In genomic region chr2:92431611-92432179, GRCm38 (mm10) we compare ENCODE assay signal across 8 mouse cellular contexts. TPM values are rescaled to one million over a fixed set of nuclear protein-coding genes. Genes with fewer than 3 reads are reported as not detected.
DNase-seq lines count a peak whose midpoint lies in the region; ATAC-seq and TF ChIP-seq lines count a peak whose summit lies in the region.

No protein-coding gene starts in this region.

- peak overlapping the region; percentile 60; the same call in 1 of the 2 replicates for H3K27ac ChIP-seq in heart, embryonic 12.5 days (ENCODE audit: poor library complexity, severe bottlenecking)
- H3K27ac ChIP-seq in forebrain, embryonic 14.5 days (ENCODE audit: low read depth, low read length), result peak overlapping the region; percentile 82
- no peak overlapping the region for H3K27ac ChIP-seq in liver, embryonic 14.5 days

- peak overlapping the region; percentile 88 for H3K4me3 ChIP-seq in heart, embryonic 12.5 days
- H3K4me3 ChIP-seq in G1E (ENCODE audit: low read depth, low read length), result peak overlapping the region; percentile 92
- peak overlapping the region; percentile 69 for H3K4me3 ChIP-seq in forebrain, embryonic 14.5 days (ENCODE audit: low read depth, low read length)
- peak overlapping the region; percentile 49 to 61 for H3K4me3 ChIP-seq in liver, embryonic 14.5 days (ENCODE audit: insufficient read depth in 1 of 2, low read depth in 2 of 2, low read length in 2 of 2)

- no peak for TF ChIP-seq CTCF in G1E (IDR thresholded peaks at IDR 0.05; ENCODE audit: low read depth, low read length)
- TF ChIP-seq CTCF in liver, embryonic 14.5 days (IDR thresholded peaks at IDR 0.05; ENCODE audit: low read depth), result no peak; the same call in 1 of the 2 replicates

- H3K36me3 ChIP-seq in heart, embryonic 12.5 days, result 0 out of 2 replicates have a peak, but pooled peaks cover under 1% of the 10 kb centered on the region
- peaks cover 52% of the 10 kb centered on the region for H3K36me3 ChIP-seq in G1E (replicated peaks)
- H3K36me3 ChIP-seq in forebrain, embryonic 14.5 days (ENCODE audit: control insufficient read depth, insufficient read depth, low read length), result no peaks in the 10 kb centered on the region
- no peaks in the 10 kb centered on the region for H3K36me3 ChIP-seq in liver, embryonic 14.5 days (replicated peaks; ENCODE audit: control insufficient read depth, insufficient read depth, low read depth)

- TF ChIP-seq EP300 in liver, embryonic 14.5 days (IDR thresholded peaks at IDR 0.05; ENCODE audit: low read depth), result no peak

- H3K9ac ChIP-seq in heart, embryonic 12.5 days, result peak overlapping the region; percentile 91
- H3K9ac ChIP-seq in forebrain, embryonic 14.5 days (ENCODE audit: low read length), result peak overlapping the region; percentile 78
- peak overlapping the region; percentile 35 for H3K9ac ChIP-seq in liver, embryonic 14.5 days (replicated peaks)

- peak overlapping the region; percentile 89 for H3K4me2 ChIP-seq in heart, embryonic 12.5 days
- peak overlapping the region; percentile 89 for H3K4me2 ChIP-seq in forebrain, embryonic 14.5 days (ENCODE audit: low read length)
- H3K4me2 ChIP-seq in liver, embryonic 14.5 days (ENCODE audit: low read depth), result peak overlapping the region; percentile 84

- no peak for ATAC-seq in heart, embryonic 12.5 days (ENCODE audit: insufficient number of reproducible peaks, low FRiP score)
- ATAC-seq in G1E (ENCODE audit: extremely low read depth, insufficient number of reproducible peaks, low FRiP score, poor library complexity, severe bottlenecking), result no peak
- no peak for ATAC-seq in forebrain, embryonic 14.5 days
- ATAC-seq in liver, embryonic 14.5 days (ENCODE audit: insufficient read depth), result no peak

- 34% methylated on average over 11 of the region's 11 CpGs for WGBS in heart, embryonic 12.5 days
- 30% methylated on average over 11 of the region's 11 CpGs for WGBS in forebrain, embryonic 14.5 days
- 47% methylated on average over 11 of the region's 11 CpGs for WGBS in liver, embryonic 14.5 days (ENCODE audit: insufficient replicate concordance)

- H3K27me3 ChIP-seq in heart, embryonic 12.5 days (replicated peaks), result no peaks in the 10 kb centered on the region
- no peaks in the 10 kb centered on the region; the same call in 1 of the 2 replicates for H3K27me3 ChIP-seq in G1E (ENCODE audit: insufficient read depth, low read length)
- H3K27me3 ChIP-seq in forebrain, embryonic 14.5 days (replicated peaks; ENCODE audit: control insufficient read depth, insufficient read depth, low read length), result 0 out of 2 replicates have a peak, but pooled peaks cover 4% of the 10 kb centered on the region
- H3K27me3 ChIP-seq in liver, embryonic 14.5 days (ENCODE audit: control insufficient read depth, insufficient read depth, low read length), result no peaks in the 10 kb centered on the region

- peaks cover 68% of the 10 kb centered on the region for H3K4me1 ChIP-seq in heart, embryonic 12.5 days (replicated peaks)
- H3K4me1 ChIP-seq in G1E (ENCODE audit: insufficient read depth, low read depth, low read length), result peaks cover 73% of the 10 kb centered on the region
- H3K4me1 ChIP-seq in forebrain, embryonic 14.5 days (ENCODE audit: control insufficient read depth, insufficient read depth, low read length), result peaks cover 35% of the 10 kb centered on the region
- H3K4me1 ChIP-seq in liver, embryonic 14.5 days (replicated peaks; ENCODE audit: control insufficient read depth in 2 of 2, insufficient read depth in 2 of 2, low read length in 1 of 2), result peaks cover 22 to 47% of the 10 kb centered on the region in 2 experiments

- DNase-seq in heart, adult 9 months (ENCODE audit: low spot score in 2 of 2), result no peak
- DNase-seq in G1E (ENCODE audit: low spot score), result no peak
- peak; percentile 24 for DNase-seq in forebrain, embryonic 14.5 days (ENCODE audit: low spot score)
- no peak for DNase-seq in liver, embryonic 14.5 days (ENCODE audit: low read depth in 3 of 3, low spot score in 3 of 3)
- no peak for DNase-seq in spleen, postnatal 10 days (ENCODE audit: low spot score in 2 of 2)
- no peak for DNase-seq in layer of hippocampus, adult 8-10 months (ENCODE audit: low spot score in 2 of 2)
- DNase-seq in adrenal gland, postnatal 14 days, result no peak

- H3K9me3 ChIP-seq in heart, embryonic 12.5 days (replicated peaks), result no peaks in the 10 kb centered on the region
- 0 out of 2 replicates have a peak, but pooled peaks cover 5% of the 10 kb centered on the region for H3K9me3 ChIP-seq in G1E (replicated peaks)
- no peaks in the 10 kb centered on the region for H3K9me3 ChIP-seq in forebrain, embryonic 14.5 days (replicated peaks; ENCODE audit: control insufficient read depth, low read length)
- H3K9me3 ChIP-seq in liver, embryonic 14.5 days (ENCODE audit: control insufficient read depth, low read length), result no peaks in the 10 kb centered on the region

RNA-seq across cellular contexts. Expression of gene Cry2, which starts 2.1 kb away (rescaled TPM):
- polyA plus RNA-seq in heart, embryonic 12.5 days (2016; fragmentation: Nextera tagmentation; extraction: Ambion mirVana), result 28.0 and 30.1 TPM in 2 replicates
- total RNA-seq in G1E (2014; fragmentation: Nextera tagmentation) (28.7 and 30.6 TPM in 2 replicates), G1E (2017) (8.2 and 13.3 TPM in 2 replicates)
- polyA plus RNA-seq in G1E (2012), result 15.8 and 18.0 TPM in 2 replicates
- 16.1 and 24.6 TPM in 2 replicates for polyA plus RNA-seq in forebrain, embryonic 14.5 days (2014; fragmentation: Nextera tagmentation; extraction: Ambion mirVana)
- polyA plus RNA-seq in liver, embryonic 14.5 days (2012; rRNA removed), result 5.9 and 6.2 TPM in 2 replicates
- polyA plus RNA-seq in liver, embryonic 14.5 days (2014; fragmentation: Nextera tagmentation; extraction: Ambion mirVana), result 6.0 and 7.2 TPM in 2 replicates
- 100 to 1,000 TPM; 105 to 117 (median 110) TPM for total RNA-seq in layer of hippocampus, adult 8-10 months (2022)
- 31.8 and 37.3 TPM in 2 replicates for total RNA-seq in adrenal gland, postnatal 14 days (2021)

RNA-seq across cellular contexts. Expression of gene Slc35c1, which starts 28.6 kb away (rescaled TPM):
- 10.1 and 10.6 TPM in 2 replicates for polyA plus RNA-seq in heart, embryonic 12.5 days (2016; fragmentation: Nextera tagmentation; extraction: Ambion mirVana)
- total RNA-seq in G1E (2014; fragmentation: Nextera tagmentation) (40.5 and 43.2 TPM in 2 replicates), G1E (2017) (8.9 and 11.4 TPM in 2 replicates)
- polyA plus RNA-seq in G1E (2012), result 25.1 and 31.2 TPM in 2 replicates
- polyA plus RNA-seq in forebrain, embryonic 14.5 days (2014; fragmentation: Nextera tagmentation; extraction: Ambion mirVana), result 8.7 and 11.3 TPM in 2 replicates
- polyA plus RNA-seq in liver, embryonic 14.5 days (2012; rRNA removed), result 7.0 and 7.7 TPM in 2 replicates
- 8.6 and 9.9 TPM in 2 replicates for polyA plus RNA-seq in liver, embryonic 14.5 days (2014; fragmentation: Nextera tagmentation; extraction: Ambion mirVana)
- total RNA-seq in layer of hippocampus, adult 8-10 months (2022), result 10 to 100 TPM; 13.2 to 17.1 (median 14.7) TPM
- 15.6 and 19.5 TPM in 2 replicates for total RNA-seq in adrenal gland, postnatal 14 days (2021)

RNA-seq across cellular contexts. Expression of gene Mapk8ip1, which starts 30.6 kb away (rescaled TPM):
- 6.8 and 7.9 TPM in 2 replicates for polyA plus RNA-seq in heart, embryonic 12.5 days (2016; fragmentation: Nextera tagmentation; extraction: Ambion mirVana)
- total RNA-seq in G1E (2014; fragmentation: Nextera tagmentation), result not detected in 2 replicates
- total RNA-seq in G1E (2017), result 0.17 and 0.22 TPM in 2 replicates
- polyA plus RNA-seq in G1E (2012), result 0.05 and 0.12 TPM in 2 replicates
- polyA plus RNA-seq in forebrain, embryonic 14.5 days (2014; fragmentation: Nextera tagmentation; extraction: Ambion mirVana), result 49.3 and 54.5 TPM in 2 replicates
- 1.2 TPM in 2 replicates for polyA plus RNA-seq in liver, embryonic 14.5 days (2012; rRNA removed)
- 0.43 and 0.62 TPM in 2 replicates for polyA plus RNA-seq in liver, embryonic 14.5 days (2014; fragmentation: Nextera tagmentation; extraction: Ambion mirVana)
- 100 to 1,000 TPM; 287 to 306 (median 298) TPM for total RNA-seq in layer of hippocampus, adult 8-10 months (2022)
- total RNA-seq in adrenal gland, postnatal 14 days (2021), result 21.2 and 22.8 TPM in 2 replicates

RNA-seq across cellular contexts. Expression of gene 1700029I15Rik, which starts 49.4 kb away (rescaled TPM):
- polyA plus RNA-seq in heart, embryonic 12.5 days (2016; fragmentation: Nextera tagmentation; extraction: Ambion mirVana), result 1.2 and 1.7 TPM in 2 replicates
- total RNA-seq in G1E (2014; fragmentation: Nextera tagmentation) (1.9 TPM in 1 of 2 replicates, not detected in the other), G1E (2017) (0.93 and 2.0 TPM in 2 replicates)
- polyA plus RNA-seq in G1E (2012), result 0.55 and 0.67 TPM in 2 replicates
- 3.2 and 3.7 TPM in 2 replicates for polyA plus RNA-seq in forebrain, embryonic 14.5 days (2014; fragmentation: Nextera tagmentation; extraction: Ambion mirVana)
- polyA plus RNA-seq in liver, embryonic 14.5 days (2012; rRNA removed), result 0.63 and 1.1 TPM in 2 replicates
- 0.66 and 0.85 TPM in 2 replicates for polyA plus RNA-seq in liver, embryonic 14.5 days (2014; fragmentation: Nextera tagmentation; extraction: Ambion mirVana)
- total RNA-seq in layer of hippocampus, adult 8-10 months (2022), result 1 to 10 TPM; 4.4 to 8.1 (median 6.4) TPM
- 9.6 and 9.7 TPM in 2 replicates for total RNA-seq in adrenal gland, postnatal 14 days (2021)

RNA-seq across cellular contexts. Expression of gene Large2, which starts 57.0 kb away (rescaled TPM):
- 1.2 and 1.8 TPM in 2 replicates for polyA plus RNA-seq in heart, embryonic 12.5 days (2016; fragmentation: Nextera tagmentation; extraction: Ambion mirVana)
- total RNA-seq in G1E (2014; fragmentation: Nextera tagmentation) (not detected in 2 replicates), G1E (2017) (0.05 TPM in 1 of 2 replicates, not detected in the other)
- not detected in 2 replicates for polyA plus RNA-seq in G1E (2012)
- polyA plus RNA-seq in forebrain, embryonic 14.5 days (2014; fragmentation: Nextera tagmentation; extraction: Ambion mirVana), result 0.99 and 1.5 TPM in 2 replicates
- polyA plus RNA-seq in liver, embryonic 14.5 days (2012; rRNA removed), result 3.1 and 3.2 TPM in 2 replicates
- 1.9 and 2.3 TPM in 2 replicates for polyA plus RNA-seq in liver, embryonic 14.5 days (2014; fragmentation: Nextera tagmentation; extraction: Ambion mirVana)
- total RNA-seq in layer of hippocampus, adult 8-10 months (2022), result 1 to 10 TPM in 3 of 4 experiments, under 1 TPM in 1; 0.54 to 1.9 (median 1.2) TPM
- total RNA-seq in adrenal gland, postnatal 14 days (2021), result 1.6 and 2.7 TPM in 2 replicates

Comparison
In these comparisons a context has a peak if more than half of its experiments do, and no peak if none do; other contexts are left out.
1. H3K9ac ChIP-seq: peak in every context shown above with its lines; median percentile 91 in heart, embryonic 12.5 days; 78 in forebrain, embryonic 14.5 days; 35 in liver, embryonic 14.5 days.